Comparison of ENCODE assay signal across 29 mouse cellular contexts in the genomic region with DNA sequence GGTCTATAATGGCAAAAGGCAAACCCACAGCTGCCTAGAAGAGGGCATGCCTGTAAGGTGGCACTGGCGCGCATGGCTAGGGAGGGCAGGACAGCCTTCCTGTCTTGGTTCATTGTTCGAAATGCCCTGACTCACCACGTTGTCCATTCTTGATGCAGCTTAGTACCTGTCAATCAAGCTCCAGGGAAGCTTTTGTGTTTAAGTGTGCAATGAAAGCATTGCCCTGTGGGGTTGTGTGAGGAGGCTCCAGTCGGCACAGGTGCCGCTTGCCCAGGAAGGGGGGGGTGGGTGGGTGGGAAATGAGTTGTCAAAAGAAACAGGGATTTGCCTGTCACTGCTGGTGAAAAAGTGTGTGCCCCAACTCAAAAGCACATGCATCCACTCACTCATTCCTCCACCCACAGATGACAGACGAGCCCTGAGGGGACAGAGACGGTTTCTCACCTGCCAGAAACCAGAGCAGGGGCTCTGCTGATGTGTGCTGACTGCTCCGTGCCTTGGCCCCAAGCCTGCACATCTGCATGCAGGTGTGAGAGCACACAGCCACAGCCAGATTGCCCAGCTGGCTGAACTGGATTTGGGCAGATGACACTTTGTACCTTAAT.
DNase-seq lines count a peak whose midpoint lies in the region; ATAC-seq and TF ChIP-seq lines count a peak whose summit lies in the region.
"Had no signal": no experiment of that assay in that cellular context is flagged by ENCODE, and none has a peak within 500 bp of the region (broad histone marks: within the 10 kb centered on the region; RNA-seq: fewer than 3 reads in every experiment).

No protein-coding gene starts in this region.

- H3K4me1 ChIP-seq in limb, embryonic 14.5 days (ENCODE audit: control insufficient read depth, insufficient read depth, low read length) = peaks cover 5% of the 10 kb centered on the region
- H3K4me1 ChIP-seq in limb, embryonic 10.5 days = peaks cover 15% of the 10 kb centered on the region
- no peaks in the 10 kb centered on the region for H3K4me1 ChIP-seq in thymus, adult 2 months (replicated peaks; ENCODE audit: control insufficient read depth, insufficient read depth, low read length)
- peaks cover 12% of the 10 kb centered on the region for H3K4me1 ChIP-seq in embryonic facial prominence, embryonic 13.5 days
- H3K4me1 ChIP-seq in midbrain, postnatal 0 days (ENCODE audit: insufficient read depth, low read length) = peaks cover 11% of the 10 kb centered on the region

- TF ChIP-seq POLR2A in limb, embryonic 14.5 days (IDR thresholded peaks at IDR 0.05; ENCODE audit: borderline replicate concordance, extremely low read depth, insufficient read depth, insufficient read length) = no peak
- no peak for TF ChIP-seq POLR2A in thymus, adult 2 months (IDR thresholded peaks at IDR 0.05; ENCODE audit: control insufficient read depth, extremely low read depth, insufficient read depth, low read length, poor library complexity)

- no peak overlapping the region for H3K4me3 ChIP-seq in limb, embryonic 14.5 days (replicated peaks; ENCODE audit: low read length)
- no peak overlapping the region for H3K4me3 ChIP-seq in limb, embryonic 10.5 days
- no peak overlapping the region for H3K4me3 ChIP-seq in thymus, adult 2 months (ENCODE audit: control insufficient read depth, insufficient read depth, low read length)
- H3K4me3 ChIP-seq in embryonic facial prominence, embryonic 13.5 days = no peak overlapping the region
- H3K4me3 ChIP-seq in midbrain, postnatal 0 days (ENCODE audit: low read depth, low read length) = no peak overlapping the region
- H3K4me3 ChIP-seq: erythroblast, embryonic 14.5 days; forebrain, embryonic 12.5 days; heart, embryonic 10.5 days; hindbrain, embryonic 12.5 days; intestine, embryonic 15.5 days; lung, embryonic 15.5 days; neural tube, embryonic 13.5 days; stomach, embryonic 15.5 days had no signal

- H3K4me2 ChIP-seq in limb, embryonic 14.5 days (replicated peaks; ENCODE audit: low read depth, low read length, severe bottlenecking) = no peak overlapping the region
- H3K4me2 ChIP-seq in embryonic facial prominence, embryonic 13.5 days = no peak overlapping the region
- H3K4me2 ChIP-seq in midbrain, postnatal 0 days (ENCODE audit: low read depth, low read length, poor library complexity, severe bottlenecking) = no peak overlapping the region
- H3K4me2 ChIP-seq: forebrain, embryonic 12.5 days; hindbrain, embryonic 12.5 days; intestine, embryonic 15.5 days; liver, embryonic 11.5 days; lung, embryonic 15.5 days; neural tube, embryonic 13.5 days; stomach, embryonic 15.5 days had no signal

- no peaks in the 10 kb centered on the region for H3K9me3 ChIP-seq in limb, embryonic 14.5 days (ENCODE audit: control insufficient read depth, low read length)
- H3K9me3 ChIP-seq in limb, embryonic 10.5 days (replicated peaks) = no peaks in the 10 kb centered on the region
- H3K9me3 ChIP-seq in embryonic facial prominence, embryonic 13.5 days = no peaks in the 10 kb centered on the region
- no peaks in the 10 kb centered on the region for H3K9me3 ChIP-seq in midbrain, postnatal 0 days (ENCODE audit: low read length)
- H3K9me3 ChIP-seq: forebrain, embryonic 12.5 days; heart, embryonic 10.5 days; hindbrain, embryonic 12.5 days; intestine, embryonic 15.5 days; lung, embryonic 15.5 days; neural tube, embryonic 13.5 days; stomach, embryonic 15.5 days had no signal

- no peak overlapping the region for H3K27ac ChIP-seq in limb, embryonic 14.5 days (replicated peaks; ENCODE audit: low read depth, low read length)
- H3K27ac ChIP-seq in limb, embryonic 10.5 days = no peak overlapping the region
- H3K27ac ChIP-seq in thymus, adult 2 months (ENCODE audit: control insufficient read depth, insufficient read depth, low read length) = no peak overlapping the region
- no peak overlapping the region for H3K27ac ChIP-seq in embryonic facial prominence, embryonic 13.5 days
- H3K27ac ChIP-seq in midbrain, postnatal 0 days (ENCODE audit: low read depth, low read length) = no peak overlapping the region
- H3K27ac ChIP-seq: forebrain, embryonic 12.5 days; heart, embryonic 10.5 days; hindbrain, embryonic 12.5 days; hindbrain, postnatal 0 days; intestine, embryonic 15.5 days; lung, embryonic 15.5 days; neural tube, embryonic 13.5 days; stomach, embryonic 15.5 days had no signal

- no peak for TF ChIP-seq CTCF in thymus, adult 2 months (IDR thresholded peaks at IDR 0.05; ENCODE audit: borderline replicate concordance, control insufficient read depth, extremely low read depth, insufficient read depth, low read length, poor library complexity)
- no peak for TF ChIP-seq CTCF in midbrain, postnatal 0 days (IDR thresholded peaks at IDR 0.05)

- WGBS in limb, embryonic 14.5 days = 62% methylated on average over 9 of the region's 9 CpGs
- 74% methylated on average over 9 of the region's 9 CpGs for WGBS in limb, embryonic 10.5 days
- WGBS in thymus, adult 2 months = 78% methylated on average over 9 of the region's 9 CpGs
- 52% methylated on average over 9 of the region's 9 CpGs for WGBS in embryonic facial prominence, embryonic 13.5 days
- WGBS in midbrain, postnatal 0 days = 17% methylated on average over 8 of the region's 9 CpGs

- H3K9ac ChIP-seq in limb, embryonic 14.5 days (ENCODE audit: low read depth, low read length, severe bottlenecking) = no peak overlapping the region
- no peak overlapping the region for H3K9ac ChIP-seq in embryonic facial prominence, embryonic 13.5 days
- H3K9ac ChIP-seq in midbrain, postnatal 0 days (replicated peaks; ENCODE audit: low read length, poor library complexity, severe bottlenecking) = no peak overlapping the region
- H3K9ac ChIP-seq: forebrain, embryonic 12.5 days; hindbrain, embryonic 12.5 days; intestine, embryonic 15.5 days; lung, embryonic 15.5 days; neural tube, embryonic 13.5 days; stomach, embryonic 15.5 days had no signal

- H3K27me3 ChIP-seq in limb, embryonic 14.5 days (ENCODE audit: control insufficient read depth, insufficient read depth, low read length) = no peaks in the 10 kb centered on the region
- no peaks in the 10 kb centered on the region for H3K27me3 ChIP-seq in limb, embryonic 10.5 days (ENCODE audit: low read depth, poor library complexity, severe bottlenecking)
- H3K27me3 ChIP-seq in thymus, adult 2 months (ENCODE audit: control insufficient read depth, insufficient read depth, low read length) = no peaks in the 10 kb centered on the region
- no peaks in the 10 kb centered on the region for H3K27me3 ChIP-seq in embryonic facial prominence, embryonic 13.5 days
- H3K27me3 ChIP-seq in midbrain, postnatal 0 days (ENCODE audit: insufficient read depth, low read length) = no peaks in the 10 kb centered on the region
- H3K27me3 ChIP-seq: forebrain, embryonic 12.5 days; hindbrain, embryonic 12.5 days; intestine, embryonic 15.5 days; lung, embryonic 15.5 days; neural tube, embryonic 13.5 days; stomach, embryonic 15.5 days had no signal

- no peaks in the 10 kb centered on the region for H3K36me3 ChIP-seq in limb, embryonic 14.5 days (ENCODE audit: control insufficient read depth, insufficient read depth, low read length)
- no peaks in the 10 kb centered on the region for H3K36me3 ChIP-seq in limb, embryonic 10.5 days
- H3K36me3 ChIP-seq in thymus, adult 2 months (ENCODE audit: control insufficient read depth, insufficient read depth, low read length) = no peaks in the 10 kb centered on the region
- H3K36me3 ChIP-seq in embryonic facial prominence, embryonic 13.5 days = no peaks in the 10 kb centered on the region
- no peaks in the 10 kb centered on the region for H3K36me3 ChIP-seq in midbrain, postnatal 0 days (ENCODE audit: insufficient read depth, low read length)
- H3K36me3 ChIP-seq: forebrain, embryonic 12.5 days; G1E; heart, embryonic 10.5 days; hindbrain, embryonic 12.5 days; intestine, embryonic 15.5 days; lung, embryonic 15.5 days; neural tube, embryonic 13.5 days; stomach, embryonic 15.5 days had no signal

- no peak for ATAC-seq in limb, embryonic 14.5 days (ENCODE audit: low FRiP score, low read depth)
- 0 out of 2 replicates have a peak, but pooled peaks have one; percentile 12 for ATAC-seq in embryonic facial prominence, embryonic 13.5 days (ENCODE audit: insufficient number of reproducible peaks, insufficient read depth, low FRiP score, low TSS enrichment, low read depth)
- 0 out of 2 replicates have a peak, but pooled peaks have one; percentile 44 for ATAC-seq in midbrain, postnatal 0 days (ENCODE audit: low FRiP score)
- ATAC-seq: hindbrain, postnatal 0 days; intestine, embryonic 15.5 days had no signal

- DNase-seq in limb, embryonic 14.5 days (ENCODE audit: low spot score) = peak; percentile 27
- DNase-seq in limb, embryonic 10.5 days (ENCODE audit: low spot score) = no peak
- peak; percentile 17 for DNase-seq in thymus, adult 2 months
- no peak for DNase-seq in thymus, postnatal 10 days (ENCODE audit: low spot score in 2 of 2)
- DNase-seq in midbrain, postnatal 0 days (ENCODE audit: low spot score) = no peak
- no peak for DNase-seq in right cerebral cortex, postnatal 14 days
- DNase-seq in spleen, adult 12 weeks (ENCODE audit: low spot score) = no peak
- DNase-seq: adrenal gland, postnatal 10 days; cerebellum, adult 11 months; cerebellum, adult 9-11 months; embryo, embryonic 11 days; gastrocnemius, postnatal 25 days; heart, adult 11 months; heart, postnatal 36 days; kidney, adult 2 months; kidney, postnatal 10 days; lung, postnatal 36 days had no signal

Comparison
In these comparisons a context has a peak if more than half of its experiments do, and no peak if none do; other contexts are left out.
1. DNase-seq: peak in limb, embryonic 14.5 days (single experiment) and thymus, adult 2 months (single experiment); none in limb, embryonic 10.5 days (single experiment), thymus, postnatal 10 days (0 of 2), midbrain, postnatal 0 days (single experiment), right cerebral cortex, postnatal 14 days (single experiment) and spleen, adult 12 weeks (single experiment).